9 mouse cellular contexts compared by ENCODE assay signal in the genomic region with DNA sequence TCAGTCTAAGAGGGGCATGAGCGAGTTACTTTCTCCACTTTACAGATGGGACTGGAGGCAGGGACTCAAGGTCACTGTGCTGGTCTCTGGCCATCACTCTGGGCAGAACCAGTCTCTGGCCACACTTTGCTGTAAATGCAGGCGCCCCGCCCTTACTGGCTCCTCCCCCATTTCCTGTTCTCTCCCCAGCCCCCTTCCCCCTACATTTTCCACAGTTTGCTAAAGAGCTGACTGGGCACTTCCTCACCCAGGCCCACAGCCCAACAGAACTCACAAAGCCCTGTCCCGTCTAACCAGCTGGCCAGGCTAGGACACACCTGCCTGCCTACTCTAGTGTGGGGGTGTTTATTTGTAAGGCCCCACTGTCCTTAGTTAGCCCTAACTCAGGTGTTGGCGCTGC. TPM values are rescaled to one million over a fixed set of nuclear protein-coding genes. Genes with fewer than 3 reads are reported as not detected.
DNase-seq lines count a peak whose midpoint lies in the region; ATAC-seq lines count a peak whose summit lies in the region.
"Had no signal": no experiment of that assay in that cellular context is flagged by ENCODE, and none has a peak within 500 bp of the region (broad histone marks: within the 10 kb centered on the region; RNA-seq: fewer than 3 reads in every experiment).

No protein-coding gene starts in this region.

- peak; percentile 81 for ATAC-seq in common myeloid progenitor, adult 5-6 weeks (replicated peaks; ENCODE audit: low read depth, poor library complexity, severe bottlenecking)
- ATAC-seq in liver, embryonic 15.5 days (ENCODE audit: insufficient read depth), result peak; percentile 40; the same call in 1 of the 2 replicates
- no peak for ATAC-seq in hindbrain, embryonic 11.5 days (ENCODE audit: low FRiP score)

- no peaks in the 10 kb centered on the region for H3K9me3 ChIP-seq in liver, embryonic 15.5 days (replicated peaks)
- no peaks in the 10 kb centered on the region for H3K9me3 ChIP-seq in hindbrain, embryonic 11.5 days (ENCODE audit: control insufficient read depth, low read length)

- 0 out of 2 replicates have a peak overlapping the region, but pooled peaks have one; percentile 38 for H3K27ac ChIP-seq in liver, embryonic 15.5 days (replicated peaks)
- H3K27ac ChIP-seq in hindbrain, embryonic 11.5 days (ENCODE audit: low read depth, low read length), result no peak overlapping the region

- 20% methylated on average over 5 of the region's 5 CpGs for WGBS in liver, embryonic 15.5 days (ENCODE audit: insufficient replicate concordance)
- 77% methylated on average over 5 of the region's 5 CpGs for WGBS in hindbrain, embryonic 11.5 days

- H3K4me2 ChIP-seq in liver, embryonic 15.5 days, result no peak overlapping the region
- no peak overlapping the region for H3K4me2 ChIP-seq in hindbrain, embryonic 11.5 days (replicated peaks; ENCODE audit: low read depth, low read length)

- peaks cover 11% of the 10 kb centered on the region for H3K27me3 ChIP-seq in liver, embryonic 15.5 days
- no peaks in the 10 kb centered on the region for H3K27me3 ChIP-seq in hindbrain, embryonic 11.5 days (ENCODE audit: control insufficient read depth, insufficient read depth, low read length)

- no peak overlapping the region for H3K4me3 ChIP-seq in liver, embryonic 15.5 days (replicated peaks)
- H3K4me3 ChIP-seq in hindbrain, embryonic 11.5 days (ENCODE audit: low read depth, low read length), result no peak overlapping the region

- no peaks in the 10 kb centered on the region for H3K36me3 ChIP-seq in liver, embryonic 15.5 days (replicated peaks)
- no peaks in the 10 kb centered on the region for H3K36me3 ChIP-seq in hindbrain, embryonic 11.5 days (ENCODE audit: control insufficient read depth, insufficient read depth, low read length)

- DNase-seq in adrenal gland, postnatal 36 days, result peak; percentile 22 to 59
- DNase-seq in adrenal gland, adult 18-20 months (ENCODE audit: low spot score in 2 of 2), result no peak
- DNase-seq in induced T-regulatory cell, adult 2 months (ENCODE audit: low read depth), result peak; percentile 82
- peak; percentile 77 to 78 for DNase-seq in spleen, postnatal 36 days (ENCODE audit: low spot score in 2 of 2)
- no peak for DNase-seq in frontal cortex, postnatal 25 days (ENCODE audit: low spot score in 2 of 2)
- DNase-seq in hindbrain, embryonic 11.5 days (ENCODE audit: low spot score), result no peak

- H3K4me1 ChIP-seq in liver, embryonic 15.5 days (replicated peaks), result peaks cover 12% of the 10 kb centered on the region; the same call in 1 of the 2 replicates
- H3K4me1 ChIP-seq in hindbrain, embryonic 11.5 days (replicated peaks; ENCODE audit: control insufficient read depth, insufficient read depth, low read length), result peaks cover 3% of the 10 kb centered on the region; the same call in 1 of the 2 replicates

- no peak overlapping the region for H3K9ac ChIP-seq in liver, embryonic 15.5 days
- no peak overlapping the region for H3K9ac ChIP-seq in hindbrain, embryonic 11.5 days (ENCODE audit: low read depth, low read length)

RNA-seq across cellular contexts. Expression of gene Cep295nl, which starts 6.6 kb away (rescaled TPM):
- 1 to 10 TPM in 1 of 2 experiments, under 1 TPM in 1; 0.46 to 1.1 TPM for total RNA-seq in adrenal gland, postnatal 36 days (2021)
- total RNA-seq in adrenal gland, adult 18-20 months (2021), result under 1 TPM; 0.20 to 0.96 TPM
- not detected in 2 replicates for total RNA-seq in common myeloid progenitor, adult 5-6 weeks (2017)
- polyA plus RNA-seq in liver, embryonic 15.5 days (2015; fragmentation: Nextera tagmentation; extraction: Ambion mirVana), result not detected in 2 replicates
- polyA plus RNA-seq in hindbrain, embryonic 11.5 days (2014; fragmentation: Nextera tagmentation; extraction: Ambion mirVana), result 0.37 and 0.42 TPM in 2 replicates
- polyA plus RNA-seq: large intestine, adult 2 months had no signal

RNA-seq across cellular contexts. Expression of gene Timp2, which starts 6.7 kb away (rescaled TPM):
- total RNA-seq in adrenal gland, postnatal 36 days (2021), result 100 to 1,000 TPM in 1 of 2 experiments, 10 to 100 TPM in 1; 84.0 to 156 TPM
- 100 to 1,000 TPM in 1 of 2 experiments, 10 to 100 TPM in 1; 95.5 to 246 TPM for total RNA-seq in adrenal gland, adult 18-20 months (2021)
- total RNA-seq in common myeloid progenitor, adult 5-6 weeks (2017), result 8.9 and 24.3 TPM in 2 replicates
- 5.8 and 5.9 TPM in 2 replicates for polyA plus RNA-seq in liver, embryonic 15.5 days (2015; fragmentation: Nextera tagmentation; extraction: Ambion mirVana)
- 39.5 and 41.2 TPM in 2 replicates for polyA plus RNA-seq in hindbrain, embryonic 11.5 days (2014; fragmentation: Nextera tagmentation; extraction: Ambion mirVana)

RNA-seq across cellular contexts. Expression of gene Lgals3bp, which starts 53.0 kb away (rescaled TPM):
- 100 to 1,000 TPM; 122 to 138 TPM for total RNA-seq in adrenal gland, postnatal 36 days (2021)
- 100 to 1,000 TPM in 1 of 2 experiments, 10 to 100 TPM in 1; 92.6 to 128 TPM for total RNA-seq in adrenal gland, adult 18-20 months (2021)
- total RNA-seq in common myeloid progenitor, adult 5-6 weeks (2017), result 107 and 108 TPM in 2 replicates
- 42.7 and 43.9 TPM in 2 replicates for polyA plus RNA-seq in liver, embryonic 15.5 days (2015; fragmentation: Nextera tagmentation; extraction: Ambion mirVana)
- polyA plus RNA-seq in hindbrain, embryonic 11.5 days (2014; fragmentation: Nextera tagmentation; extraction: Ambion mirVana), result 1.9 and 2.7 TPM in 2 replicates

RNA-seq across cellular contexts. Expression of gene Usp36, which starts 58.8 kb away (rescaled TPM):
- 10 to 100 TPM; 20.8 to 31.3 TPM for total RNA-seq in adrenal gland, postnatal 36 days (2021)
- total RNA-seq in adrenal gland, adult 18-20 months (2021), result 10 to 100 TPM; 24.5 to 25.5 TPM
- total RNA-seq in common myeloid progenitor, adult 5-6 weeks (2017), result 9.9 and 14.9 TPM in 2 replicates
- 5.9 and 6.6 TPM in 2 replicates for polyA plus RNA-seq in liver, embryonic 15.5 days (2015; fragmentation: Nextera tagmentation; extraction: Ambion mirVana)
- 9.8 and 9.9 TPM in 2 replicates for polyA plus RNA-seq in hindbrain, embryonic 11.5 days (2014; fragmentation: Nextera tagmentation; extraction: Ambion mirVana)

Comparison
In these comparisons a context has a peak if more than half of its experiments do, and no peak if none do; other contexts are left out.
1. DNase-seq: peak in adrenal gland, postnatal 36 days (2 of 2), induced T-regulatory cell, adult 2 months (single experiment) and spleen, postnatal 36 days (2 of 2); none in adrenal gland, adult 18-20 months (0 of 2), frontal cortex, postnatal 25 days (0 of 2) and hindbrain, embryonic 11.5 days (single experiment).